Mouse (Mus musculus) stomach, postnatal 0 days (tissue): ENCODE results near the gene Pik3ca. TPM values are rescaled to one million over a fixed set of nuclear protein-coding genes. Genes with fewer than 3 reads are reported as not detected.
A peak's percentile ranks its signal among the peaks of the same experiment; 100 is the strongest.

ENCODE experiments used
- ATAC-seq: fragments of 200-750 bp; cut with Nextera tagmentation; 2 replicates; pipeline ENCODE4 v1.8.0; 2017; ENCODE audit not compliant: low FRiP score, low TSS enrichment
- DNase-seq: peaks from one replicate; pipeline ENCODE4 v3.0.0-alpha.2; 2016; ENCODE audit warnings: low spot score
- H3K27ac ChIP-seq: fragments of 300-500 bp; sonication (generic); replicated peaks from 2 replicates; pipeline ENCODE4 v1.5.1; 2014; ENCODE audit warnings: mild to moderate bottlenecking, control low read depth
- H3K27me3 ChIP-seq: fragments of 300-500 bp; sonication (generic); 2 replicates; pipeline ENCODE4 v1.6.1; 2014; ENCODE audit warnings: low read length; ENCODE audit not compliant: control insufficient read depth, insufficient read depth
- H3K36me3 ChIP-seq: fragments of 300-500 bp; sonication (generic); 2 replicates; pipeline ENCODE4 v1.6.1; 2014; ENCODE audit warnings: low read length, mixed read lengths; ENCODE audit not compliant: control insufficient read depth, insufficient read depth
- H3K4me1 ChIP-seq: fragments of 300-500 bp; sonication (generic); replicated peaks from 2 replicates; pipeline ENCODE4 v1.6.1; 2014; ENCODE audit warnings: antibody characterized with exemption; ENCODE audit not compliant: control insufficient read depth, insufficient read depth
- H3K4me2 ChIP-seq: fragments of 300-500 bp; sonication (generic); replicated peaks from 2 replicates; pipeline ENCODE4 v1.6.1; 2014; ENCODE audit warnings: low read depth, mild to moderate bottlenecking, control low read depth, moderate library complexity
- H3K4me3 ChIP-seq: fragments of 300-500 bp; sonication (generic); 2 replicates; pipeline ENCODE4 v1.5.1; 2014; ENCODE audit warnings: low read depth, low read length, control low read depth
- H3K9ac ChIP-seq: fragments of 300-500 bp; sonication (generic); 2 replicates; pipeline ENCODE4 v1.6.1; 2014; ENCODE audit warnings: mild to moderate bottlenecking, low read length, control low read depth, mixed read lengths
- H3K9me3 ChIP-seq: fragments of 300-500 bp; sonication (generic); 2 replicates; pipeline ENCODE4 v1.6.1; 2016; ENCODE audit warnings: low read length; ENCODE audit not compliant: control insufficient read depth
- CTCF ChIP-seq: IDR thresholded peaks from 2 replicates; pipeline ENCODE4 v1.5.1; 2016; ENCODE audit warnings: antibody characterized with exemption, low read depth, mild to moderate bottlenecking, moderate library complexity
- EP300 ChIP-seq: optimal IDR thresholded peaks from 2 replicates; pipeline ENCODE3; 2016; ENCODE audit warnings: antibody characterized with exemption
- WGBS: fragments of 180-500 bp; shearing (Covaris S2); extraction: QIAGEN DNeasy Blood & Tissue Kit; methylation state at CpG from one replicate; pipeline ENCODE4 v1.1.7; 2014; 5-methylcytosine and 5-hydroxymethylcytosine counted together
- polyA plus RNA-seq: library from polyadenylated mRNA; unstranded; fragments of >200 nt; fragmentation: Nextera tagmentation; extraction: Ambion mirVana; gene quantifications from 2 replicates; pipeline ENCODE4 v1.2.1, GENCODE M21; 2015

The Pik3ca gene
- polyA plus RNA-seq, result 5.8 and 6.4 TPM in 2 replicates

- under 1% methylated on average over 46 of the region's 65 CpGs for WGBS
- Histone ChIP-seq H3K36me3 (no peaks in the 10 kb centered on the region), H3K27me3 (no peaks in the 10 kb centered on the region)
These were observed at the start of gene Pik3ca for GRCm38 (mm10) chr3:32397461-32398174. Gene Pik3ca (plus strand): TSS chr3:32397671.

DNA sequence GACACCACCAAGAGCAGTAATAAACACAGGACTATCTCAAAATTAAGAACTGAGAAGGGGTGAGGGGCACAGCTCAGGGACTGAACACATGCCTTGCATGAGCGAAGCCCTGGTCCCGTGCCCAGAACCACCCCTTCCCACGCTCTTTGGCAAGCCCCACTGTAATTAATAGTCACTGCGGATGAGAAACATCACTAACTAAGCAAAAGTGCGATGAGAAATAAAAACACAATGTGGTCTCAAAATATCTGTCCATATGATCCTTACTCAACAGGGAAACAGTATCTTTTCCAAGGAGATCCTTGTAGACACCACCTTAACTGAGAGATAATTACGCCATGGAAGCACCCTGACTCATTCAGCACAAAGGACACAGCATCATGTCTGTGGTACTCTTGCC, 49.6 kb upstream of the Pik3ca start:
- H3K9ac ChIP-seq, result no peak overlapping the region
- DNase-seq, result no peak
- no peak overlapping the region for H3K4me2 ChIP-seq
- TF ChIP-seq EP300 (no peak), CTCF (no peak)
- ATAC-seq, result no peak
- H3K36me3 ChIP-seq, result peaks cover 6% of the 10 kb centered on the region; the same call in 1 of the 2 replicates
- no peak overlapping the region for H3K4me3 ChIP-seq
- no peaks in the 10 kb centered on the region for H3K27me3 ChIP-seq
- H3K9me3 ChIP-seq, result no peaks in the 10 kb centered on the region
- WGBS, result 67% methylated on average over 6 of the region's 6 CpGs
- H3K27ac ChIP-seq, result no peak overlapping the region
- H3K4me1 ChIP-seq, result no peaks in the 10 kb centered on the region

More at GRCm38 (mm10) chr3:32397461-32398174, at the start of gene Pik3ca:
- ATAC-seq (peak; percentile 62), DNase-seq (peak; percentile 73)
- Histone ChIP-seq H3K27ac (peak within 1 kb of the TSS; percentile 100), H3K4me2 (peak within 1 kb of the TSS; percentile 75), H3K4me3 (peak within 1 kb of the TSS; percentile 81), H3K9ac (peak within 1 kb of the TSS; percentile 96), H3K4me1 (peaks cover 4% of the 10 kb centered on the region; the same call in 1 of the 2 replicates), H3K9me3 (no peaks in the 10 kb centered on the region)
- TF ChIP-seq CTCF, result no peak
- TF ChIP-seq EP300, result no peak

- ATAC-seq (no peak), DNase-seq (no peak)
- H3K36me3 ChIP-seq, result no peaks in the 10 kb centered on the region
- H3K27ac ChIP-seq, result no peak overlapping the region
- H3K4me3 ChIP-seq, result no peak overlapping the region
- H3K9ac ChIP-seq, result no peak overlapping the region
- H3K4me1 ChIP-seq, result no peaks in the 10 kb centered on the region; the same call in 1 of the 2 replicates
- H3K4me2 ChIP-seq, result no peak overlapping the region
- H3K9me3 ChIP-seq, result no peaks in the 10 kb centered on the region
- WGBS, result 43% methylated on average over 6 of the region's 6 CpGs
- no peaks in the 10 kb centered on the region for H3K27me3 ChIP-seq
- TF ChIP-seq CTCF, result no peak
- TF ChIP-seq EP300, result no peak
These were observed 36.2 kb upstream of the Pik3ca start for GRCm38 (mm10) chr3:32361221-32361620.

- DNase-seq (no peak), ATAC-seq (no peak)
- no peak overlapping the region for H3K9ac ChIP-seq
- H3K27ac ChIP-seq, result no peak overlapping the region
- peak overlapping the region; percentile 28 for H3K4me2 ChIP-seq
- no peak overlapping the region; the same call in 1 of the 2 replicates for H3K4me3 ChIP-seq
- no peaks in the 10 kb centered on the region; the same call in 1 of the 2 replicates for H3K4me1 ChIP-seq
- TF ChIP-seq EP300, result no peak
- TF ChIP-seq CTCF, result no peak
- no peaks in the 10 kb centered on the region for H3K27me3 ChIP-seq
- H3K36me3 ChIP-seq, result no peaks in the 10 kb centered on the region
- H3K9me3 ChIP-seq, result no peaks in the 10 kb centered on the region
- 43% methylated on average over 4 of the region's 4 CpGs for WGBS
These were observed 33.3 kb upstream of the Pik3ca start for GRCm38 (mm10) chr3:32364195-32364594.

GRCm38 (mm10) chr3:32364841-32365545, 32.5 kb upstream of the Pik3ca start:
- no peaks in the 10 kb centered on the region; the same call in 1 of the 2 replicates for H3K4me1 ChIP-seq
- DNase-seq (peak; percentile 30), ATAC-seq (peak; percentile 51)
- WGBS, result 2% methylated on average over 42 of the region's 54 CpGs
- no peaks in the 10 kb centered on the region for H3K36me3 ChIP-seq
- peak overlapping the region; percentile 91 for H3K27ac ChIP-seq
- H3K4me2 ChIP-seq, result peak overlapping the region; percentile 95
- no peaks in the 10 kb centered on the region for H3K27me3 ChIP-seq
- peak overlapping the region; percentile 78 for H3K9ac ChIP-seq
- H3K9me3 ChIP-seq, result no peaks in the 10 kb centered on the region
- H3K4me3 ChIP-seq, result peak overlapping the region; percentile 84
- TF ChIP-seq CTCF (no peak), EP300 (no peak)
